Mouse (Mus musculus) liver, adult 2 months (tissue): ENCODE results near the gene Sh3rf1. TPM values are rescaled to one million over a fixed set of nuclear protein-coding genes. Genes with fewer than 3 reads are reported as not detected.

Experiments used
- DNase-seq: peaks from one replicate; pipeline ENCODE4 v3.0.0-alpha.2; 2011; ENCODE audit warnings: low read depth, low spot score; ENCODE audit errors: extremely low read depth
- H3K27ac ChIP-seq: fragments of 200-500 bp; replicated peaks from 2 replicates; pipeline ENCODE4 v1.5.1; 2012; ENCODE audit warnings: low read depth, mild to moderate bottlenecking, control low read depth, inconsistent platforms, low read length; ENCODE audit not compliant: insufficient read depth
- H3K27me3 ChIP-seq: fragments of 200-500 bp; 2 replicates; pipeline ENCODE4 v1.6.1; 2012; ENCODE audit warnings: mild to moderate bottlenecking, moderate library complexity, low read length, inconsistent platforms; ENCODE audit not compliant: control insufficient read depth, insufficient read depth
- H3K36me3 ChIP-seq: fragments of 200-500 bp; 2 replicates; pipeline ENCODE4 v1.6.1; 2012; ENCODE audit warnings: low read length, inconsistent platforms; ENCODE audit not compliant: control insufficient read depth, insufficient read depth
- H3K4me1 ChIP-seq: fragments of 200-500 bp; 2 replicates; pipeline ENCODE4 v1.6.1; 2011; ENCODE audit warnings: low read length; ENCODE audit not compliant: control insufficient read depth, insufficient read depth
- H3K4me3 ChIP-seq: fragments of 200-500 bp; 2 replicates; pipeline ENCODE4 v1.5.1; 2011; ENCODE audit warnings: low read depth, mild to moderate bottlenecking, control low read depth, low read length, moderate library complexity; ENCODE audit not compliant: insufficient read depth
- H3K79me2 ChIP-seq: fragments of 200-500 bp; 2 replicates; pipeline ENCODE4 v1.6.1; 2012; ENCODE audit warnings: inconsistent platforms, mild to moderate bottlenecking, low read length, moderate library complexity; ENCODE audit not compliant: control insufficient read depth, insufficient read depth
- H3K9ac ChIP-seq: fragments of 200-500 bp; 2 replicates; pipeline ENCODE4 v1.6.1; 2012; ENCODE audit warnings: low read depth, mild to moderate bottlenecking, control low read depth, inconsistent platforms, low read length
- CTCF ChIP-seq: fragments of 200-500 bp; IDR thresholded peaks from 2 replicates; pipeline ENCODE4 v1.5.1; 2011; ENCODE audit warnings: low read depth, low read length, control low read depth
- POLR2A ChIP-seq: fragments of 200-500 bp; IDR thresholded peaks from 2 replicates; pipeline ENCODE4 v1.6.1; 2011; ENCODE audit warnings: low read length, control low read depth; ENCODE audit not compliant: insufficient read depth; ENCODE audit errors: extremely low read depth
- WGBS: fragments of 180-500 bp; shearing (Covaris S2); methylation state at CpG from one replicate; pipeline ENCODE4 v1.1.7; 2018; 5-methylcytosine and 5-hydroxymethylcytosine counted together
- polyA plus RNA-seq: library from polyadenylated mRNA; depleted of rRNA; stranded (reverse); fragments of >200 nt; gene quantifications from 2 replicates; pipeline ENCODE4 v1.2.3, GENCODE M21; 2012
- total RNA-seq: library from RNA; depleted of rRNA; stranded (reverse); fragments of >200 nt; gene quantifications from 2 replicates; pipeline ENCODE4 v1.2.3, GENCODE M21; 2014

Gene Sh3rf1
- total and polyA plus RNA-seq, 2 experiments, result 1.6 to 1.8 TPM

DNA sequence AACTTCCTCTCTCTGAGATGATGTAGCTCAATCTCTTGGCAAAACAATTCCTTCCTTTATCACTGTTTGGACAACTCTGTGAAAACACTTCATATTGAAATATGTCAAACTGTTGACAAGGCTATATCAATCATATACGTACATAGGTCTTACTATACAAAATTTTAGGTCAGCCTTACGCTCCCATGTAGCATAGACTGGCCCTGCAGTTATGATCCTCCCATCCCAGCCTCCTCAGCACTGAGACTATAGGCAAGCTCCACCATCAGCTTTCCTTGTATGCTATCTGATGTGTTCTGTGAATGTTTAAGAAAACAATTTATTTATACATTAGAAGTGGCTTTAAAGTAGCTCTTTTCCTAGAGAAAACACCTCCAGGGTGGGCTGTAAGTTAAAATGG, 42.1 kb upstream of the Sh3rf1 start:
- no peaks in the 10 kb centered on the region for H3K79me2 ChIP-seq
- H3K27me3 ChIP-seq, result no peaks in the 10 kb centered on the region
- H3K27ac ChIP-seq, result no peak overlapping the region
- H3K36me3 ChIP-seq, result no peaks in the 10 kb centered on the region
- no peak for TF ChIP-seq CTCF
- TF ChIP-seq POLR2A, result no peak
- peak; percentile 2 for DNase-seq
- no peak overlapping the region for H3K4me3 ChIP-seq
- no peak overlapping the region for H3K9ac ChIP-seq
- no peaks in the 10 kb centered on the region; the same call in 1 of the 2 replicates for H3K4me1 ChIP-seq
- WGBS, result 78% methylated on average over 2 of the region's 2 CpGs

DNA sequence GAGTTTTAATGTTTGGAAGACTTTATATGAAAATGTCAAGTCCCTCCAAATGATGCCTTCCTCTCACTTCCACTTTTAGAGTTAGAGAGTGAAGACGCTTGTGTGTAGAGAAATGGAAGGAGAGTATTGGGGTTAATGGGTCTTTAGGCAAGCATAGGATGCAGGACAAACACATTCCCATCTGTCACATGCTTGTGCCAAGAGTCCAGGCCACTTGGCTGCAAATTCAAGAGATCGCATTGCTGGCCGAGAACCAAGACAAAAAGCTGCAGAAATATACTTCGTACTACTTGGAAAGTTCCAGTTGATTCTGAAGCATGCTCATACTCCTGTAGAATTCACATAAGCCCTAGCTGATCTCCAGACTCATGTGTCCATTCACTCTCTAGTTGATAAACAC, 41.7 kb upstream of the Sh3rf1 start:
- 81% methylated on average over 4 of the region's 4 CpGs for WGBS
- peak; percentile 8 for DNase-seq
- Histone ChIP-seq H3K4me3 (no peak overlapping the region), H3K9ac (no peak overlapping the region), H3K27me3 (no peaks in the 10 kb centered on the region), H3K27ac (no peak overlapping the region), H3K36me3 (no peaks in the 10 kb centered on the region), H3K79me2 (no peaks in the 10 kb centered on the region), H3K4me1 (no peaks in the 10 kb centered on the region; the same call in 1 of the 2 replicates)
- no peak for TF ChIP-seq CTCF
- TF ChIP-seq POLR2A, result no peak

DNA sequence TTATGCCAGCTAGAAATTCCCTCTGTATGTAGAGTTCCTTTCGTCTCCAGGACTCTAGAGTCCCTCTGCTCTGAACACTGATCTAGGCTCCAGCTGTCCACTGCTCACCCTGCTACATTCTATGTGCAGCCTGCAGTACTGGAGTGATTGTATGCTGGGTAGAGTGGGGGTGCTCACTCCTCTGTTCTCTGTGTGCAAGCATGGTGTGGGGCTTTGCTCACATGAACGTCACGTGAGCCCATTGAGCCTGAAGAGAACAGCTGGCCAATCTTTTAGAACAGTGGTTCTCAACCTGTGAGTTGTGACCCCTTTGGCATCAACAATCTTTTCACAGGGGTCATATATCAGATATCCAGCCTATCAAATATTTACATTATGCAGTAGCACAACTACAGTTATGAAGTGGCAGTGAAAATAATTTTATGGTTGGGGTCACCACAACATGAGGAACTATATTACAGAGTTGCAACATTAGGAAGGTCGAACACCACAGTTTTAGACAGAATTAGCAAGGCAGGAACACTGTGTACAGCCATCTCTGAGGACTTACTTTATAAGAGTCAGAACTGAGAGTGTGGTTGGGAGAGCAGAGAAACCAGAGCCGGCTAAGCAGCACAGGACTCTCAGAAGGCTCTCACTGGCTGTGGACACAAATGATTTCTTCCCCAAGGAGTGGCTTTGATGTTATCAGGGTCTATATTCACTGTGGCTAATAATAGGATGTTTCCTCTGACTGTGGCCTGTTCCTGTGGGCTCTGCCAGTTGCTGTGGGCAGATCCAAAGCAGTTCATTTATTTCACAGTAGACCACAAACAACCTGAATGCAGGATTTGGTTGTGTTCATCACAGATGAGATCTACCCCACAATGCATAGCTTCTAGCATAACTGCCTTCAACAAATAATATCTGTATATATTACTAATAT, 38.1 kb upstream of the Sh3rf1 start:
- 78% methylated on average over 5 of the region's 5 CpGs for whole genome bisulfite sequencing
- Histone ChIP-seq H3K36me3 (no peaks in the 10 kb centered on the region), H3K4me3 (no peak overlapping the region), H3K27me3 (no peaks in the 10 kb centered on the region), H3K9ac (no peak overlapping the region), H3K79me2 (no peaks in the 10 kb centered on the region), H3K4me1 (no peaks in the 10 kb centered on the region; the same call in 1 of the 2 replicates), H3K27ac (no peak overlapping the region)
- no peak for DNase-seq
- TF ChIP-seq POLR2A (no peak), CTCF (no peak)

DNA sequence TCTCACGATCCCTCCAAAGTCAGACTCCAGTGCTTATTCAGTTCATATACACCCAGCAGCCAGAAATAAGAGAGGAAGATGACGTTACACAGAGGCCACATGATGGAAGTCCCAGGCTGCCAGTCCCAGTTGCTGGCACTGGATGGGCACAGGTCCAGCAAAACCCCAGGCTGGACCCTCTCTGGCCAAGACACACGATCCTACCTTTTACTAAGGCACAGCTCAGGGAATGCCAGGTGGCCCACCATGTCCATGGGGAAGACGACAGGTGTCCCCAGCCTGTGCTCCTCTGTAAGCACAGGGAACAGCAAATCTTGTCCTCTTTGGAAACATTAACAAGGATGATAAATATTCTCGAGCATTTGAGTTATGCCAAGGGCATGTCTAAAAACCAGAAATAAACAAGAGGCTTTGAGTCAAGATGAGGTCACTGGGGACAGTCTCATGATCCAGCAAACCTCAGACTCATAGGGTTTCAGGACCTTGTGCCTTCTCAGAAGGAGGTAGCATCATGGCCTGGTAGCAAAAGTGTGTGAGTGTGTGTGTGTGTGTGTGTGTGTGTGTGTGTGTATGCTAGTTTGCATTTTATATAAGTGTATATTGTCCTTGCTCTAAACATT, 29.3 kb upstream of the Sh3rf1 start:
- no peaks in the 10 kb centered on the region for H3K4me1 ChIP-seq
- H3K79me2 ChIP-seq, result no peaks in the 10 kb centered on the region
- 79% methylated on average over 5 of the region's 5 CpGs for WGBS
- no peaks in the 10 kb centered on the region for H3K27me3 ChIP-seq
- no peak for DNase-seq
- H3K27ac ChIP-seq, result no peak overlapping the region
- no peak overlapping the region for H3K9ac ChIP-seq
- H3K4me3 ChIP-seq, result no peak overlapping the region
- TF ChIP-seq POLR2A (no peak), CTCF (no peak)
- H3K36me3 ChIP-seq, result no peaks in the 10 kb centered on the region

DNA sequence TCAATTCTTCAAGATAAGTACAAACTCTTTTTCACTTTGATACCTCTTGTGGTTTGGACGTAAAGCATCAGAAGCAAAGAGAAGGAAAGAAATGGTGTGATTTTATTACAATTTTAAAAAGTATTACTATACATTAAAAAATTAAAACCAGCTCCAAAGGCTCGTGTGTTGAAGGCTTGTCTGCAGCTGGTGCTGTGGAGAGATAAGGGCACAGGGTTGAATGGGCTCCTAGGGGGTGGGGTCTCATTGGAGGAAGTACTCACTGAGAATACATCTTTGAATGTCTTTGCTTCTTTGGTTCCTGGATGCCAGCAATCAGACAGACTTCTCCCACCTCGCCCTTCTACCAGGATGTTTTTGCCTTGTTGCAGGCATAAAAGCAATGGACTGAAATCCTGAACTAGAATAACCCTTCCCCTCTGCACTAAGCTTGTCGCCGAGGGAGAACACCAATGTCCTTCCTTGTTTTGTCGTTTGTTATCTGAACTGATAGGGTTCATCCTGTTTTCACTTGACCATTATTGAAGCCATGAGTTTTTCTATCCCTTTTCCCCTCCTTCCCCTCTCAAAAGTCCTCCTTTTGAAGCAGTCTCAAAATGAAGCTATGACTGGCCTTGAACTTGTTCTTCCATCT, 23.3 kb upstream of the Sh3rf1 start:
- H3K4me1 ChIP-seq, result peaks cover 2% of the 10 kb centered on the region; the same call in 1 of the 2 replicates
- no peaks in the 10 kb centered on the region for H3K27me3 ChIP-seq
- no peaks in the 10 kb centered on the region for H3K36me3 ChIP-seq
- WGBS, result 60% methylated on average over 6 of the region's 6 CpGs
- TF ChIP-seq CTCF (no peak), POLR2A (no peak)
- H3K27ac ChIP-seq, result no peak overlapping the region
- H3K9ac ChIP-seq, result no peak overlapping the region
- DNase-seq, result peak; percentile 23
- no peaks in the 10 kb centered on the region for H3K79me2 ChIP-seq
- no peak overlapping the region for H3K4me3 ChIP-seq
